In genomic region chr3:129878405-129879021, GRCm38 (mm10) we compare ENCODE assay signal across 8 mouse cellular contexts. TPM values are rescaled to one million over a fixed set of nuclear protein-coding genes. Genes with fewer than 3 reads are reported as not detected.
DNase-seq lines count a peak whose midpoint lies in the region; ATAC-seq lines count a peak whose summit lies in the region.

Gene Pla2g12a (plus strand): TSS chr3:129878606.

- no peaks in the 10 kb centered on the region for H3K27me3 ChIP-seq in embryonic facial prominence, embryonic 12.5 days
- H3K27me3 ChIP-seq in midbrain, embryonic 11.5 days (ENCODE audit: control insufficient read depth, insufficient read depth, low read length), result no peaks in the 10 kb centered on the region

- H3K4me3 ChIP-seq in embryonic facial prominence, embryonic 12.5 days, result peak within 1 kb of the TSS; percentile 75
- peak within 1 kb of the TSS; percentile 68 for H3K4me3 ChIP-seq in midbrain, embryonic 11.5 days (ENCODE audit: low read depth, low read length)

- no peaks in the 10 kb centered on the region for H3K36me3 ChIP-seq in embryonic facial prominence, embryonic 12.5 days
- H3K36me3 ChIP-seq in midbrain, embryonic 11.5 days (ENCODE audit: control insufficient read depth, insufficient read depth, low read length), result no peaks in the 10 kb centered on the region

- peak within 1 kb of the TSS; percentile 74 for H3K27ac ChIP-seq in embryonic facial prominence, embryonic 12.5 days
- peak within 1 kb of the TSS; percentile 67; the same call in 1 of the 2 replicates for H3K27ac ChIP-seq in midbrain, embryonic 11.5 days (ENCODE audit: low read depth, low read length)

- peak; percentile 91 for ATAC-seq in embryonic facial prominence, embryonic 12.5 days (ENCODE audit: insufficient number of reproducible peaks, insufficient read depth, low FRiP score, low TSS enrichment)
- peak; percentile 94 for ATAC-seq in midbrain, embryonic 11.5 days (ENCODE audit: low FRiP score)

- peak within 1 kb of the TSS; percentile 89 for H3K4me2 ChIP-seq in embryonic facial prominence, embryonic 12.5 days (replicated peaks)
- peak within 1 kb of the TSS; percentile 81 for H3K4me2 ChIP-seq in midbrain, embryonic 11.5 days

- DNase-seq in 3134 (ENCODE audit: extremely low read depth, insufficient read length, low spot score), result peak; percentile 82
- DNase-seq in adrenal gland, postnatal 36 days, result peak; percentile 95 to 96
- DNase-seq in heart, adult 11 months, result peak; percentile 100
- DNase-seq in kidney, adult 11 months, result peak; percentile 84
- peak; percentile 95 for DNase-seq in left cerebral cortex, postnatal 4 days
- peak; percentile 99 for DNase-seq in midbrain, embryonic 11.5 days (ENCODE audit: low spot score, missing footprints)
- DNase-seq in skeletal muscle tissue, adult 2 months (ENCODE audit: low read depth, low spot score), result peak; percentile 81

- H3K4me1 ChIP-seq in embryonic facial prominence, embryonic 12.5 days, result no peaks in the 10 kb centered on the region
- peaks cover 4% of the 10 kb centered on the region; the same call in 1 of the 2 replicates for H3K4me1 ChIP-seq in midbrain, embryonic 11.5 days (ENCODE audit: control insufficient read depth, insufficient read depth, low read length)

- WGBS in embryonic facial prominence, embryonic 12.5 days, result under 1% methylated on average over 66 of the region's 66 CpGs
- 1% methylated on average over 58 of the region's 66 CpGs for WGBS in midbrain, embryonic 11.5 days

- no peaks in the 10 kb centered on the region for H3K9me3 ChIP-seq in embryonic facial prominence, embryonic 12.5 days
- H3K9me3 ChIP-seq in midbrain, embryonic 11.5 days (ENCODE audit: control insufficient read depth, low read length), result no peaks in the 10 kb centered on the region

- H3K9ac ChIP-seq in embryonic facial prominence, embryonic 12.5 days, result peak within 1 kb of the TSS; percentile 69
- H3K9ac ChIP-seq in midbrain, embryonic 11.5 days (ENCODE audit: low read length), result peak within 1 kb of the TSS; percentile 71

- intact Hi-C loops in left cerebral cortex, postnatal 4 days (cut with DNase I), result no loop called here

RNA-seq across cellular contexts. Expression of gene Pla2g12a, which starts in this region (rescaled TPM):
- 10 to 100 TPM; 34.8 to 48.0 TPM for total RNA-seq in adrenal gland, postnatal 36 days (2021)
- polyA plus RNA-seq in embryonic facial prominence, embryonic 12.5 days (2016; fragmentation: Nextera tagmentation; extraction: Ambion mirVana), result 25.2 and 26.3 TPM in 2 replicates
- 10 to 100 TPM; 14.3 to 19.0 TPM for total RNA-seq in left cerebral cortex, postnatal 4 days (2021)
- polyA plus RNA-seq in midbrain, embryonic 11.5 days (2014; fragmentation: Nextera tagmentation; extraction: Ambion mirVana), result 27.6 and 27.9 TPM in 2 replicates

Comparison
In these comparisons a context has a peak if more than half of its experiments do, and no peak if none do; other contexts are left out.
1. Peak in every context shown above with its lines: DNase-seq, ATAC-seq, H3K4me3 ChIP-seq and H3K27ac ChIP-seq.